Mouse (Mus musculus) heart, adult 2 months (tissue): ENCODE results near the gene Hsd3b4.
"Not testable (repeated sequence)": the region's sequence is repeated elsewhere in the genome, so short reads cannot be mapped to it uniquely, and the experiment has no call there.

Experiments
- EP300 ChIP-seq: fragments of 200-500 bp; IDR thresholded peaks from 2 replicates; pipeline ENCODE4 v1.6.1; 2011; ENCODE audit warnings: low read depth, low read length, control low read depth; ENCODE audit not compliant: insufficient read depth
- POLR2A ChIP-seq: fragments of 200-500 bp; IDR thresholded peaks from 2 replicates; pipeline ENCODE4 v1.6.1; 2011; ENCODE audit warnings: mild to moderate bottlenecking, low read depth, low read length, control low read depth; ENCODE audit not compliant: insufficient read depth

DNA sequence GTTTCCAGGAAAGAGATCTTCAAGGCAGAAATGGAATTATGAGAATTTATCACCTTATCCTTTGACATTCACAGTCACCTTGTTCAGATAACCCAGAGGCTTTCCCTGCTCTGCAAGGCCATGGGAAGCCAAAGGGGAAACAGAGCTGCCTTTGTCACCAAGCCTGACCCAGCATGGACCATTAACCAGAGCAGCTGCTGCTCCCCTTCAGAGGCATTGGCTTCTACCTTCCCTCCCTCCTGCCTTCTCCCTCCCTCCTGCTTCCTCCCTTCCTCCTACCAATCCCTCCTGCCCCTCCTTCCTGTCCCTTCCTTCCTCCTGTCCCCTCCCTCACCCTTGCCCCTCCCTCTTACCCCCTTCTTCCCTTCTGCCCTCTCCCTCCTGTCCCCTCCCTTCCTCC, 37.3 kb upstream of the Hsd3b4 start:
- not testable (repeated sequence) for TF ChIP-seq POLR2A, EP300
